Mouse (Mus musculus) limb, embryonic 14.5 days (tissue): Measurements from ENCODE around the gene Eprs. TPM values are rescaled to one million over a fixed set of nuclear protein-coding genes. Genes with fewer than 3 reads are reported as not detected.

Experiments
- ATAC-seq: fragments of 200-750 bp; cut with Nextera tagmentation; 2 replicates; pipeline ENCODE4 v1.8.0; 2017; ENCODE audit warnings: low read depth, moderate number of reproducible peaks, moderate TSS enrichment; ENCODE audit not compliant: low FRiP score
- DNase-seq: peaks from one replicate; pipeline ENCODE4 v3.0.0-alpha.2; 2015; ENCODE audit warnings: low spot score
- H3K27ac ChIP-seq: fragments of 300-500 bp; sonication (generic); replicated peaks from 2 replicates; pipeline ENCODE4 v1.5.1; 2014; ENCODE audit warnings: low read depth, mild to moderate bottlenecking, low read length, moderate library complexity, mixed read lengths
- H3K27me3 ChIP-seq: fragments of 300-500 bp; sonication (generic); 2 replicates; pipeline ENCODE4 v1.6.1; 2014; ENCODE audit warnings: low read length, mixed read lengths; ENCODE audit not compliant: control insufficient read depth, insufficient read depth
- H3K36me3 ChIP-seq: fragments of 300-500 bp; sonication (generic); 2 replicates; pipeline ENCODE4 v1.6.1; 2014; ENCODE audit warnings: mild to moderate bottlenecking, low read length, moderate library complexity, mixed read lengths; ENCODE audit not compliant: control insufficient read depth, insufficient read depth
- H3K4me1 ChIP-seq: fragments of 300-500 bp; sonication (generic); 2 replicates; pipeline ENCODE4 v1.6.1; 2014; ENCODE audit warnings: antibody characterized with exemption, low read length, mixed read lengths; ENCODE audit not compliant: control insufficient read depth, insufficient read depth
- H3K4me2 ChIP-seq: fragments of 300-500 bp; sonication (generic); replicated peaks from 2 replicates; pipeline ENCODE4 v1.6.1; 2014; ENCODE audit warnings: low read depth, mild to moderate bottlenecking, low read length, moderate library complexity; ENCODE audit not compliant: severe bottlenecking
- H3K4me3 ChIP-seq: fragments of 300-500 bp; sonication (generic); replicated peaks from 2 replicates; pipeline ENCODE4 v1.5.1; 2014; ENCODE audit warnings: low read length
- H3K9ac ChIP-seq: fragments of 300-500 bp; sonication (generic); 2 replicates; pipeline ENCODE4 v1.6.1; 2014; ENCODE audit warnings: mild to moderate bottlenecking, low read depth, low read length, moderate library complexity; ENCODE audit not compliant: severe bottlenecking
- H3K9me3 ChIP-seq: fragments of 300-500 bp; sonication (generic); 2 replicates; pipeline ENCODE4 v1.6.1; 2016; ENCODE audit warnings: low read length; ENCODE audit not compliant: control insufficient read depth
- POLR2A ChIP-seq: fragments of 200-500 bp; IDR thresholded peaks from 2 replicates; pipeline ENCODE4 v1.8.0; 2012; ENCODE audit warnings: inconsistent platforms, mild to moderate bottlenecking, moderate library complexity, borderline replicate concordance; ENCODE audit not compliant: insufficient read depth, insufficient read length; ENCODE audit errors: extremely low read depth
- WGBS: fragments of 180-500 bp; shearing (Covaris S2); extraction: QIAGEN DNeasy Blood & Tissue Kit; methylation state at CpG from one replicate; pipeline ENCODE4 v1.1.7; 2014; 5-methylcytosine and 5-hydroxymethylcytosine counted together
- polyA plus RNA-seq, 2 experiments: library from polyadenylated mRNA; depleted of rRNA in 1 of 2; stranded (reverse) in 1 of 2; unstranded in 1 of 2; fragments of >200 nt; fragmentation: Nextera tagmentation in 1 of 2; extraction: Ambion mirVana in 1 of 2; gene quantifications; 2 replicates each; pipeline versions ENCODE4 v1.2.1 to v1.2.3; 2012 to 2014

Eprs gene
- polyA plus RNA-seq, 2 experiments = 50.4 to 142 TPM

- no peak for ATAC-seq
These were observed 27.5 kb upstream of the Eprs start for GRCm38 (mm10) chr1:185335231-185335765.

GRCm38 (mm10) chr1:185336535-185336934, 26.3 kb upstream of the Eprs start:
- DNase-seq (no peak), ATAC-seq (no peak)
- no peak overlapping the region for H3K4me3 ChIP-seq
- H3K4me1 ChIP-seq = peaks cover 10% of the 10 kb centered on the region
- no peak for TF ChIP-seq POLR2A
- no peaks in the 10 kb centered on the region for H3K27me3 ChIP-seq
- WGBS = 71% methylated on average over 3 of the region's 3 CpGs
- H3K27ac ChIP-seq = no peak overlapping the region
- no peaks in the 10 kb centered on the region for H3K9me3 ChIP-seq
- H3K36me3 ChIP-seq = peaks cover 22% of the 10 kb centered on the region
- no peak overlapping the region for H3K9ac ChIP-seq
- H3K4me2 ChIP-seq = no peak overlapping the region

More at GRCm38 (mm10) chr1:185335231-185335765, 27.5 kb upstream of the Eprs start:
- Histone ChIP-seq H3K4me2 (no peak overlapping the region), H3K27me3 (no peaks in the 10 kb centered on the region), H3K4me3 (no peak overlapping the region), H3K27ac (no peak overlapping the region), H3K4me1 (peaks cover 10% of the 10 kb centered on the region), H3K36me3 (peaks cover 14% of the 10 kb centered on the region), H3K9ac (no peak overlapping the region), H3K9me3 (no peaks in the 10 kb centered on the region)
- DNase-seq = no peak
- no peak for TF ChIP-seq POLR2A
- WGBS = 75% methylated on average over 6 of the region's 6 CpGs

GRCm38 (mm10) chr1:185342441-185342840, 20.4 kb upstream of the Eprs start:
- Histone ChIP-seq H3K27ac (no peak overlapping the region), H3K4me2 (no peak overlapping the region), H3K9me3 (no peaks in the 10 kb centered on the region), H3K4me3 (no peak overlapping the region), H3K36me3 (peaks cover 72% of the 10 kb centered on the region), H3K9ac (no peak overlapping the region), H3K4me1 (no peaks in the 10 kb centered on the region), H3K27me3 (no peaks in the 10 kb centered on the region)
- ATAC-seq (no peak), DNase-seq (no peak)
- no peak for TF ChIP-seq POLR2A
- WGBS = 93% methylated on average over 4 of the region's 4 CpGs

GRCm38 (mm10) chr1:185343422-185343821, 19.4 kb upstream of the Eprs start:
- DNase-seq (no peak), ATAC-seq (no peak)
- Histone ChIP-seq H3K4me2 (no peak overlapping the region), H3K27ac (no peak overlapping the region), H3K9ac (no peak overlapping the region), H3K27me3 (no peaks in the 10 kb centered on the region), H3K4me3 (no peak overlapping the region), H3K36me3 (peaks cover 77% of the 10 kb centered on the region), H3K4me1 (no peaks in the 10 kb centered on the region), H3K9me3 (no peaks in the 10 kb centered on the region)
- WGBS = 90% methylated on average over 8 of the region's 8 CpGs
- TF ChIP-seq POLR2A = no peak

GRCm38 (mm10) chr1:185346188-185346587, 16.7 kb upstream of the Eprs start:
- TF ChIP-seq POLR2A = no peak
- ATAC-seq (no peak), DNase-seq (no peak)
- Histone ChIP-seq H3K27me3 (no peaks in the 10 kb centered on the region), H3K36me3 (peaks cover 87% of the 10 kb centered on the region), H3K9ac (no peak overlapping the region), H3K9me3 (no peaks in the 10 kb centered on the region), H3K4me3 (no peak overlapping the region), H3K27ac (no peak overlapping the region), H3K4me1 (no peaks in the 10 kb centered on the region), H3K4me2 (no peak overlapping the region)
- WGBS = 78% methylated on average over 10 of the region's 10 CpGs

GRCm38 (mm10) chr1:185349741-185350140, 13.1 kb upstream of the Eprs start:
- H3K4me3 ChIP-seq = no peak overlapping the region
- H3K27ac ChIP-seq = no peak overlapping the region
- ATAC-seq (no peak), DNase-seq (no peak)
- H3K9ac ChIP-seq = no peak overlapping the region
- no peaks in the 10 kb centered on the region for H3K27me3 ChIP-seq
- H3K4me1 ChIP-seq = no peaks in the 10 kb centered on the region
- 95% methylated on average over 14 of the region's 14 CpGs for WGBS
- peaks cover 89% of the 10 kb centered on the region for H3K36me3 ChIP-seq
- no peak for TF ChIP-seq POLR2A
- no peaks in the 10 kb centered on the region for H3K9me3 ChIP-seq
- no peak overlapping the region for H3K4me2 ChIP-seq
